Mouse (Mus musculus): Measurements from ENCODE around the gene Tpst2.

DNA sequence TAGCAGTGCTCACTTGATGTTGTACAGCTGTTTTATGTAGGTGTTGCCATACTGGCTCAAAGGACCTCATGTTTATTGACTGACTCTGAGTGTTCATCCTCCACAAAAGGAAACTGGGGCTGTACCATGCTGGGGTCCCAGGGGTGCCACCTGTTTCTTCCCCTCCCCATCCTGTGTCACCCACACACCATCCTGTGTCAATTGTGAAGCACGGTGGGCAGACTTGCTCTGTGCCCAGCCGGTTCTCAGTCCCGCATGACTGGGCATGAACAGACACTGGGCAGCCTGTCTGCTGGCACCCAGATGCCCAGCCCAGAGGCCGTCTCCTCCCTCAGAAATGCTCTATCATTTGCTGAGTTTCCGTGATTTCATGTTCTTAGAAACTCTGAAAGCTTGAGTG lies 15.4 kb downstream of the Tpst2 start:
- no peak for TF ChIP-seq CTCF (IDR thresholded peaks at IDR 0.05; ENCODE audit: low read depth, low read length)
- TF ChIP-seq EP300 (IDR thresholded peaks at IDR 0.05; ENCODE audit: insufficient read depth, low read depth, low read length) = no peak
- TF ChIP-seq POLR2A (IDR thresholded peaks at IDR 0.05; ENCODE audit: insufficient read depth, low read length) = no peak

Data from ES-Bruce4 (cell line).